Mouse (Mus musculus): ENCODE measurements around the gene Glcci1.

The Glcci1 gene

DNA sequence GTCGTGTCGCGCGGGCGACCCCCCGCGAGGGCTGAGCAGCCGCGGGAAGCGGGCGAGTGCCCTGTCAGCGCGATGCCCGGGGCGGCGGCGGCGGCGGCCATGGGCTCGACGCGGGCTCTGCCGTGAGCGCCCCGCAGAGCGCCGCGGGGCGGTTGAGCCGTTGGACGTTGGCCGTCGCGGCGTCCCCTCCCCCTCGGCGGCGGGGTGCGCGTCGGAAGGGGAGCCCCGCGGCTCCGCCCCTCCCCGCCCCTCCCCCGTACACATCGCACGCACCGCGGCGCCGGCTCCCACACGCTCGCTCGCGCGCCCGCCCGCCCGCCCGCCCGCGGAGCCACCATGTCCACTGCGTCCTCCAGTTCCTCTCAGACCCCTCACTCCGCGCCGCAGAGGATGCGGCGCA lies at the start of gene Glcci1:
Gene Glcci1, plus strand, starts transcription at position 50 of the 400 bp plus-strand sequence.
- no peak for DNase-seq

DNA sequence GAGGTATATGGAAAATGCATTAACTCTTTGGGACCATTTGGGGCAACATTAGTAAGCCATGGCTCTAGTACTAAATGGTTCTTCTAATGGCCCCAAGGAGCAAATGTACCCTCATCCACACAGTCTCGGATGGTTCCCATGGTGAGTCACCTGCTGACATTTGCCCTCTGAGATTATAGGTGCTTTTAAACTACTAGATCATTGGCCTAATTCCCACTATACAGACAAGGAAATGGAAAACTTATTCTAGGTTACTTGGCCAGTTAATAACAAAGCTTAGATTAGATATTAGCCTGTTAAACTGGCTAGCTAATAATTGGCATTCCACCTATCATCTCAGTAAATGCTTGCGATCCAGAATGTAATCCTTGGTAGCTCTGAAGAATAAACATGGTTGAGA lies 47.0 kb upstream of the Glcci1 start:
- no peak for DNase-seq

DNA sequence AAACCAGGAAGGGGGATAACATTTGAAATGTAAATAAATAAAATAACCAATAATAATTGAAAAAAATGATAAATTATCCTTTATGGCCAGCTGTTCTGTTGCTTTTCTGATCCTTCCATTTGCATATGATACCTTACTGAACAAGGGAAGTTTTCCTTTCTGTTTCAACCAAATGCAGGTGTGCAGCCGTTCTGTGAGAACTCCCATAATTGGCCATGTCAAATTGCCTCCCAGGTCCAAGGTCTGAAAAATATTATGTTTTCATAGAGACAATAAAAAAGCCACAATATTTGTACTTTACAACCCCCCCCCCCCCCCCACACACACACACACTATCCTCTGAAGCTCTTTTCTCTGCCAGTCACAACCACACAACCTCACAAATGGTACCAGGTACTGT lies 44.0 kb upstream of the Glcci1 start:
- no peak for DNase-seq

DNA sequence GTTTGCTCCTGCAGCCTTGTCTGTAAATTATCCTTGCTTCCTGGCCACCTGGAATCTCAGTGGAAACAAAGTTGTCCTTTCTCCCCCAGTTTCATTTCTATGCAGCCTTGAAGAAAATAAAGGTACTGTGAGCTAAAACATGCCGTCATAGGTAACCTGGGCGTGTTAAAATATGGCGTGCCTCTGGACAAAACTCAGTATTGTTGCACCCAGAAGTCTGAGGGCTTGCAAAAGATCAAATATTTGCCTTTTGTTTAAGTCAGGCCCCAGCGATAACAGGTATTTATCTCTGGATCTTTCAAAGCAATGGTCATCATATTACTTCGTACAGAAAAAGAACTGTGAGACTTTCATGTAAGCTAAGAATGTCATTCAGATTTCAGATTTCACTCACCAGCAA lies 43.4 kb upstream of the Glcci1 start:
- DNase-seq = no peak

DNA sequence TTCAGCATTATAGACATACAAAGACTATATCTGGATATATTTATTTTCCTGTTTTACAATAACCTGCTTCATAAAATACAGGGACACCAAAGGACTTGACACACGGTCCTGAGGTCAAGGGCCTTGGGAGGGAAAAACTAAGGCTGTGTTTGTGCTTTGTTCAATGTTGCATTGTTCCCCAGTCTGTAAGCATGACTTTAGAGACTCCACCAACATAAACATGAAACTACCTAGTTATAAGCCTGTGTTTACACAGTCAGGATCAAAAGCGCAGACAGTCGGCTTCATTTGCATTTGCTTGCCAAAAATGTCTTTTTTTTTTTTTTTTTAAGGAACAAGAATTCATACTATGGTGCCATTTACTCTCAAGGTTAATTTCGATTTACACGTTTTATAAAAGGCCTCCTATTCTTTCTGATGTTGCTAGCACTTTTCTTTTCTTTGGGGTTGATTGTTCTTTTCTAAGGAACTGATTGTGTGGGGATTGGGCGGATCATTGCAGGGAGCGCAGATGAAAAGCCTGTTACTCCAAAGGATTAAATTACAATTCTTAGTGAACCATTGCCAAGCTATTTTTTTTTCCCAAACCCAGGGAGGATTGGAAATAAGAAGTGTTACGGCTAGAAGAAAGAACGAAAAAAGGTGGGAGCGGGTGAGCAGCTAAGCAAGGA lies 41.6 kb upstream of the Glcci1 start:
- no peak for DNase-seq

DNA sequence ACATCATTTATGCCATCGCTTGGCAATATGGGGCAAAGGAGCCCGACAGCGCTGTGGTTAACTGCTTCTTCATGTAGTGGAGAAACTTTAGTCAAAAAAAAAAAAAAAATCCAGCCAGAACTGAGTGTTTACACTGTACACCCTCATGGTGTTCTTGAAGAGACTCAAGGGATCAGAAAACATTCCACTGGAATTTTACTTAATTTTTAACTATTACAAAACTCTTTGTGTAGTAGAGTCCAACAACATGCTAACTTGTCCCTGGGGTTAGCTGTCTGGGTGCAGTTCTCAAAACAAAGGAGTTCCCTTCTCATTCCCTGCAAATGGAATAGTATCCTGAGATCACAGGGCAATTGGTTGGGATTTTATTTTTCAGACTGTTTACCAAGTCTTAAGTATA lies 39.5 kb upstream of the Glcci1 start:
- DNase-seq = no peak

DNA sequence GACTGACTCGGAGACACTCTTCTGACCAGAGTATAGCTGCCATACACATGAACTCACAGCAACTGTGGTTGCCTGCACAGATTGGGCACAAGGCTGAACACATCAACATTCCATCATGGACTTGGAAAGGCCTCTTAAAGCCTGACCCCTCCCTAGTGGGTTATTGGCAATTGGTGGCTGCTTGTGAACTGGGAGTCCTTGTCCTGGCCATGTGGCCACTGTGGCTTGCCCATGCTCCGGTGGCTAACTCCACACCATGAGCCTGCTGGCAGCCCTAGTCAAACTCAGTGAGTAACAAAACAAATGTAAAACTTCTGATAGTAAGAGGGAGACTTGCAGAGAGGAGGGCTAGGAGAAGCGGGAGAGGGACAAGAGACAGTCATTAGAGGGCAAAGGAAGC lies 37.3 kb upstream of the Glcci1 start:
- no peak for DNase-seq

DNA sequence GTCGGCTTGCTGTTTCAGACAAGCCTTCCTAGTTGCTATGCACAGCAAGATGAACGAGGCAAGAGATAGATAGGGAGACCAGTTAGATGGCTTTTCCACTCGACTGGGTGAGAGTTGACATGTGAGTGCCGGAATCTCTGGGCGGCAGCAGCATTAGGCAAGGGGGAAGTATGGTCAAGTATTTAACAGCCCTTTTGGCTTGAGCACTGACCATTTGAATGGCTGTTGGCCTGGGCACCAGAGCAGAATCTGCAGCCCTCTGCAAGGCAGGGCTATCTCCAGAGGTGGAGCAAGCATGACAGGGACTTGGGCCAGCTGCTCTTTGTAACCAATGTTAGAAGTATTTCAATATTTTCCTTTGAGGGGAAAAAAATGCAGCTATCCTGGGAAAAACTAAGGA lies 36.5 kb upstream of the Glcci1 start:
- DNase-seq = no peak

DNA sequence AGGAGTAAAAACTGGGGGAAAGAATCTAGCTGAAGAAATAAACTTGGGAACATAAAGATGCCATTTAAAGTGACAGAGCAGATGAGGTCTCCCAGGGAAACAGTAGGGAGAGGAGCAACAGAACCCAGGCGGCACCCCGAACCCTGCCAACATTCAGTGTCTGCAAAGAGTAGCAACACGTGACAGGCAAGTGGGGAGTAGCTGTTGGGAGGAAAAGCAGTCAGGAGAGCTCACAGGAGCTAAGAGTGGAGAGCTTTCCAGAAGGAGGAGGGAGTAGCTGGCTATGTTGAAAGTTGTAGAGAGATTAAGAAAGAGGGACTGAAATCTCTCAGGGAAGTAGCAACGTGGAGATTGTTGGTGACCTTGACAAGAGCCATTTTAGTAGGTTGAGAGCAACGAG lies 35.9 kb upstream of the Glcci1 start:
- no peak for DNase-seq

DNA sequence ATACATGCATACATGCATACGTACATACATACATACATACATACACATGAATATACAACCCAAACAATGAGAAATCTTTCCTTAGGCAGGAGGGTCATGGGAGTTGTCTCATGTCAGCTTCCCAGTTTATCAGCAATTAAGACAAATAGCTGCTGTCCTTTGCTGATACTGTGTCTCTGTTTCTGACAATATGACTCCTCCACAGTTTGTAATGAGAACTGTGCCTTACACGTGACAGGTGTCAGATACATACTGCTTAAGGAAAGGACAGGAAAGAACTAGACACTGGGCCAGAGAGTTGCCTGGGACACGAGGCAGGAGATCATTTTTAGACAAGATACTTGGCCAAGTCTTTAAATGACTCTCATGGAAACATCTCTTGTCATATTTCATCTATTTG lies 35.1 kb upstream of the Glcci1 start:
- DNase-seq = no peak

DNA sequence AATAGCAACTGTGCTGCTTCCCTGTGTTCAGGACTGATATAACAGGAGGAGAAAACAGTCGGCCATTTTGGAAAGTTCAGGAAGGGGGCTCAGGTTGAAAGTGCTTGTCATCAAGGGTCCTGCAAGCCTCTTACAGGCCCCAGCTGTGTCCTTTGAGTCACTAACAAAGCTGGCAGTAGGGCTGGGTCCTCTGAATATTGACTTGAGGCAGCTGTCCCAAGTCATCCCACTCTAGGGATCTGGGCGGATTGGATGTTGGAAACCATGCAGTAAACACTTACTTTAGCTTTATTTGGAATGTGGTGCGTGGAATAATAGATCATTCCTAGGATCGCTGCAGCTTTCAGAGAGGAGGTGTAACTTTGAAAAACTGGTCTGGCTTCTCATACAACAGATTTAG lies 34.6 kb upstream of the Glcci1 start:
- no peak for DNase-seq

DNA sequence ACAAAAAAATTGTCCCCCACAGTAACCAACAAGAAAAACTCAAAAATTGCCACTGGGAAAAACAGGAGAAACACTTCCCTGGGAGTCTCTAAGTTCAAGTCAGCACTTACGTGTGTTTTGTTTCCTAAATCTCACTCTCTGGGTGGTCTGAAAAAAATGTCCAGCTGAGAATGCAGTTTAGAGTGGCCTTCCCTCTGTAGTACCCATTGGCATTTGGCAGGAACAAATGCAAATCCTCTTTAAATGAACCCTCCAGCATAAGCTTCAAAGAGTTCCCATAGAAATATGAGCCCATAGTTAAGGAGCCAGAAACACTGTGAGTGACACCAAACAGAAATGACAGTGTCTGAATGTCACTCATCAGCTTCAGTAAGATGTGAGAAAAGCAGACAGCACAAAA lies 30.2 kb upstream of the Glcci1 start:
- DNase-seq = no peak

DNA sequence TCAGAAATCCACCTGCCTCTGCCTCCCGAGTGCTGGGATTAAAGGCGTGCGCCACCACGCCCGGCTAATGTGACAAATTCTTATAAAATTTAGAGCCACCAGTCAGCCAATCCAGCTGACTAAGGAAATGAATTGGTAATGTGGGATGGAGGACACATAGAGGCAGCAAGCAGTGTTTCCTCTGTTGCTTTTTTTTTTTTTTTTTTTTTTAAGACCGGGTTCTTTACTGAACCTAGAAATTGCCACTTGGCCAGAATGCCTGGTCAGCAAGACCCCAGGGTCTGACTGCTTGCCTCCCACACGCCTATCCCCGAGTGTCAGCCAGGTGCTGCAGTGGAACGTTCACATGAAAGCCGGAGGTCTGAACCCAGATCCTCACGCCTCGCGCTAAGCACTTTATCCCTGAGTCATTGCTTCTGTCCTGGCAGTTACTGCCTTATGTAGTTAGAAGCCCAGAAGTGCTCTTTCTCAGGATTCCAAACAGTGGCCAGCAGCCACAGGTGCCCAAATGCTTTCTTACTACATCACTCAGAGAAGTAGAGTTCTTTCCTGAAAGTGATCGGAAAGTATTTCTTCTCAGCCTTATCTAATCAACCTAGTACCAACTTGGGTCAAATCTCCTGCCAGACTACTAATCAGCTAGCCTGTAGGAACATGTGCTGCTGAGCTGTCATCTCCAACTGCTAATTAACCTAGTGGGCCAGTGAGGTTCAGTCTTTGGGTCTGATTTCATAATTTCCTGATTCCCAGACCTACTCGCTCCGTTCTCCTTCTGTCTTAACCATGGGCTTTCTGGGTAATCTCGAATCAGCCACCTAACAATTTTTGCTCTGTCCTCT lies 24.7 kb upstream of the Glcci1 start:
- DNase-seq = no peak

DNA sequence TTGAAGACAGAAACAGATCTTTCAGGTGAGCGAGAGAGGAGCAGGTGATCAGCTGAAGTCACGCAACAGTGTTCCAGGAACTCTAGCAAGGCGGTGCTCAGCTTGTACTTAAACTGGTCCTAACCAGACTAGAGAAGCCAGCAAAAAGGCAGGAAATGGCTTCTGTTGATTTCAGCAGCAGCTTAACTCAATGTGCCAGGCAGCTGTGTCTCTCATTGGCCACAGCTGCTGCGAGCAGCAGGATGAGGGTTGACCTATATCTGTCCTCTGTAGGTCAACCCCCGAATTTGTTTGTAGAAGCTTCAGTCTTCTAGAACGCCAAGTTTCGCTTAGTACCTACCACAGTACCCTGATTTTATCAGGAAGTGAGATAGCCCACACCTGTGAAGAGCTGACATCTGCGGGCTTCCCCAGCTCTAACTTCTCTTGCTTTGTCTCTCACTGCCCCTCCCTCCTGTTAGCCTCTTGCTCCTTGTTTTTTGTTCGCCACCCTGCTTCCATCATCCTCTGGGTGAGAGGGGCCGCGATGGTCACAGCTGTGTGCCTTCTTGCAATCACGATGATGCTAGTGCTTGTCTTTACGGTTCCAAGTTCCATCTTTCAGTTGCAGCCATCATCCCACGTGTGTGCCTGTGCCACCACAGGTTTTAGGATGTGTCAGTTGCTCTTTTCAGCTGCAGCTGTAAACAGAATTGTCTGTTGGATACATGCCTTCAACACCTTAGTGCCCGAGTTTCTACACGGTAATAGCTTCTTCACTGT lies 23.8 kb upstream of the Glcci1 start:
- DNase-seq = no peak

DNA sequence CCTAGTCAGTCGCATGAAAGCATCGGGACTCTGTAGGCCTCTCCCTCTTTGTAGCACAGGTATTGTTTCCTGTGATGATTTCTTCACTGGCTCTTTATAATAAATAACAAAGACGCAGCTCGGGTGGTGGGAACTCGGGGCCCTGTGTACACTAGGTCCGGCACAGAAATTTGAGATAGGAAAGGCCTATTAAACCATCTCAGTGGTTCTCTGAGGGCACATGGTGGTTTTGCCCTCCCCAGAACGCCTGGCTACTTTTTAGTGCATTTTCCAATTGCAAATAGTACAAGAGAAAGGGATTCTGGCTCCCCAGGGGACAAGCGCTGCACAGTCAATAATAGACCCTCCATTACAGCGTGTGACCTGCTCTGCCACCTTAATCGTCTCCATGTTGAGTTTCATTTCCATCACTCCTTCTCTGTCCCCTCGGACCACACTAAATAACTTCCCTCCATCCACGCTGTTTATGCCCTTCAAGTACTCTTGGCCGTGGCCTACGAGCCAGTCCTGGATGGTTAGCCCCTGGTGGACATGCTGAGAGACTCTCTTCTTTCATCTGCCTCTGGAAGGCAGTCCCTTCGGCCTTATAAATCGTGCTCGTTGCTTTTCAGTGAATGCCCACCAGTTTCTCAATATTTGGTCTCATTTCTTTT lies 22.9 kb upstream of the Glcci1 start:
- DNase-seq = no peak

DNA sequence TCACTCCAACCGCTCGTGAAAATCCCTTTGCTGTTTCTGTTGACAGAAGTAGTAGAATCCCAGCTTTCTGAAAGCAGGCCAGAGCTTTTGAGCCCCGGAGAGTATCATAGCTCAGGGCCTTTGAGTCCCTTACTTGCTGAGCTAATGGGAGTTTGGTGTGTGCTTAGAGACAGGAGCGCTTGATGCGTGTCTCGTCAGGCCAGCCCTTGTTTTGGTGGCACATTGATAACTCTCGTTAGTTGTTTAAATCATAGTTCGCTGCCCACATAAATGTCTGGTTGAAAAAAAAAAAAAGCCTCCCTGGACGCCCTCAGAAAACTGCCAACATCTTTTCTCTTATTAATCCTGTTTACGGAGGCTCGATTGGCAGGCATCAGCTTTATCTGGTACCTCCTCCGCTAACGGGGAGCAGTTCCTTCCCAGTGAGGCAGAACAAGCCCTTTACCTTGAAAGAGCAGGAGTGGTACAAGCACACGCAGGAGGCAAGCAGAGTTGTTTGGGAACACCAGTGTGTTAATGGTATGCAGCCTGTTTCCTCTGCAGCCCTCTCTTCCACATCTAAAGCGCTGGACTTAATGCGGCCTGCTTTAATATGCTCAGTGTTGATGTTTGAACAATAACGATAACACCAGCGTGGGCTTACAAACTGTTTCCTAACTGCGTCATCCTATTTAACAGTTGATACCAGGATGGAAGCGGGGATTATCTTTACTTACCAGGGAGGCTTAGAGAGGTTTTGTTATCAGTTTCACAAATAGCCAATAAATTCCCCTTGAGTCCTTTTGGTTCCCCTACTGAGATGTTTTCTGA lies 22.2 kb upstream of the Glcci1 start:
- no peak for DNase-seq

DNA sequence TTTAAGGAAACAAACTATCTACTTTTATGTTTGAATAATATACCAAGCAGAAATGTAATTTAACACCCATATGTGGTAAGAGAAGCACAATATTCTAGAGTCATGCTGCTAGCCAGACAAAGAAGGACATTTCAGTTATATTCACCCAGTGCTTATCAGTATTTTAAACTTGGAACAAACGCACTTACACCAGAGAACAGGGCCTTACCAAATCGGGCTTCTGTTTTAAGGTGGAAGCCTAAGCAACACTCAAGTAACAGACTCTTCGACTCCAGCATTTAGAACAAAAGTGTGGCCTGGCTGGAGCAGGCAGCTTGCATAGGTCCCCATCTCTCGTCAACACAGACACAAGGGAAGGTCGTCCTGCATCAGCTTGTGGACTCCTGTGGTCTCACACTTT lies 21.2 kb upstream of the Glcci1 start:
- DNase-seq = no peak

DNA sequence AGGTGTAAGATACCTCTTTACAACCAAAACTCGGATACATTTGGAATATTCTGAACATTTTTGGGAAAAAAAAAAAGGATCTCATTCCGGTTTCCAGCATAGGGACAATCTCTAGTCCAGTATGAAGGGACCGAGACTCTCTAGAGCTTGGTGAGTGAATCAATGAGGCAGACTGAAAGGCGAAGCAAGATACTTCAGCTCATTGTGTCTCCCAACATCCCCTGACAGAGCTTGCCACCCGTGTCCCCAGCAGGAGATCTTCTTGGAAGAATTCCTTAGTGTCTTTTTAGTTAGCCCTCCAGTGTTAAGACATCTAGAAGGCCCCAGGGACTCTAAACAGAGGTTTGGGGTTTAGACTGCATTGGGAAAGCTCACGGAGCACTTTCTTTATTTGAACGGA lies 20.1 kb upstream of the Glcci1 start:
- no peak for DNase-seq

DNA sequence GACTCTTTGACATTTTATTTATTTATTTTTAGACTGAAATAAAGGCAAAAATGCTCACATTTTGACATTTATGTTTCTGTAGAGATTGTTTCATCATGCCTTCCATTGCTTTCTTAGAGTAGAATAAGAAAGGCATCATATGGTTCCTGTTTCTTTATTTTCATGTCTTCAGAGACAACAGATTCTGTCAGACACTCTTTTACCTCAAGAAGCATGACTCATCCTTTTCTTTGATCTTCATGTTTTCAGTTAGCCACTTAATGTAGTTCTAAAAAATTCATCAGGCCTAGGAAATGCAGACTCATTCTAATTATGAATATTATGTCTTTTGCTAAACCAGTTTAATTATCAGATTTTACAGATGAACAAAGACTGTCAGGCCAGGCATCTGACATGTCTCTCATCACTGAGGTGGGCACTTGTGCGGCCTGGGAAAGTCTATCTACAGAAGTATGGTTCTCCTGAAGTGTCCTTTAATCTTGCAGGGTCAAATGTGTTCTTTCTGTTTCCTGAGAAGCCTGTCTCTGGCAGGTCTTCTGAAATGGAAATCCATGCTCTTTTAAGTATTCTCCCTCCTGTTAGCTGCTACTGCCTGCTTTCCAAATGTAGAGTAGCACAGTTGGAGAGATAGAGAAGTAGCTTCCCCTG lies 19.3 kb upstream of the Glcci1 start:
- no peak for DNase-seq

DNA sequence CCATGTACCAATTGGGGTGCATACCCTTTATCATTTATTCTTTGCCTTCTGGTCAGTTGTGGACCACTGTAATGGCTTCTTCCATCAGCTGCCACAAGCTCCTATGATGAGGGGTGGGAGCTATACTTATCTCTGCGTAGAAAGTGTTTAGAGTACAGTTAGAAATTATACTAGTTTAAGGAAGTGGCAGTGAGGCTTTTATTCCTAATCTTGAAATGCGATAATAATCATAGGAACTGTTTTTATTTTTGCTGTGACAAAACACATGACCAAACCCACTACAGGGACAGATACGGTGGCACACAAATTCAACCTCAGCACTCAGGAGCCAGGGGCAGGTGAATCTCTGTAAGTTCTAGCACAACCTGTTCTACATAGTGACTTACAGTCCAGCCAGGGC lies 17.2 kb upstream of the Glcci1 start:
- DNase-seq = no peak

DNA sequence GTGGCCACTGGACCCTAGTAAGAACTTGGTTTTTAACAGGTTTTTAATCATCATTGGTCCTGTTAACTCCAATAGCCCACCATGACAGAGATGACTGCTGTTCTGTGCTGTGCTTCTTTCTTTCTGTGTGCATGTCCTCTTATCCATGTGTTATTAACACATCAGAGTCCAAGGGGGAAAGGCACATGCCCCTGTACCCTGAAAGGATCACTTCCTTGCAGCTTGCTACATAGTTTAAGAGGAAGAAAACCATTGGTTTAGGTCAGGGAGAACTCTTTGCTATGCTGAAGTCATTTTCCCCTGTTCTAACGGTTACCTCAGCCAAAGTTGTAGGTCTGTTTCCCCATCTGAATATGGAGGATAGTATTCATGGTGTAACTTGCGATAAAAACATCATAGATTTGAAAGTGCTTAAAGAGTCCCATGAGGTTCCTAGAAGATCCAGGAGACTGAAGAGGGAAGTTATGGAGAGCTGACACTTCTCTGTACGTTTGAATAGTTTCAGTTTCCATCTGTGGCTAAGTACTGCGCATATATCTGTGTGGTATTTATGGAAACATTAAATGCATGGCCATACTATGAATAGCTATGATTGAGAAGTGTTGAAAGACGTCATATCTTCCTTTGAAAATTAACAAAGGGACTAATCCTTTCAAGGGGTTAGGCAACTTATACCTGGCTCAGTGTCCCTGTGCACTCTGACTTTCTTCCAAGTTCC lies 14.1 kb upstream of the Glcci1 start:
- DNase-seq = no peak

Data from cerebellum, adult 11 months (tissue).